Mouse (Mus musculus) olfactory bulb, adult 2 months (tissue): Measurements from ENCODE around the gene Nup210l.

ENCODE experiments used
- CTCF ChIP-seq: fragments of 200-500 bp; IDR thresholded peaks from 2 replicates; pipeline ENCODE4 v1.5.1; 2012; ENCODE audit warnings: low read depth, mild to moderate bottlenecking, low read length, moderate library complexity; ENCODE audit not compliant: insufficient read depth
- POLR2A ChIP-seq: fragments of 200-500 bp; IDR thresholded peaks from 2 replicates; pipeline ENCODE4 v1.6.1; 2012; ENCODE audit warnings: mild to moderate bottlenecking, low read depth, low read length, moderate library complexity; ENCODE audit not compliant: insufficient read depth

GRCm38 (mm10) chr3:90086068-90086467 is 17.9 kb upstream of the Nup210l start:
- TF ChIP-seq CTCF, result no peak
- no peak for TF ChIP-seq POLR2A
